Mouse (Mus musculus): ENCODE measurements around the gene Cd24a. TPM values are rescaled to one million over a fixed set of nuclear protein-coding genes. Genes with fewer than 3 reads are reported as not detected.

Gene Cd24a
- 501 and 537 TPM in 2 replicates for polyA plus RNA-seq (2016; fragmentation: Nextera tagmentation; extraction: Ambion mirVana)

- H3K4me2 ChIP-seq, result peak within 1 kb of the TSS; percentile 69
- H3K9ac ChIP-seq, result peak within 1 kb of the TSS; percentile 92
- under 1% methylated on average over 6 of the region's 6 CpGs for WGBS
These were observed at the start of gene Cd24a for GRCm38 (mm10) chr10:43577997-43578331. Cd24a (plus strand) TSS chr10:43578284.

DNA sequence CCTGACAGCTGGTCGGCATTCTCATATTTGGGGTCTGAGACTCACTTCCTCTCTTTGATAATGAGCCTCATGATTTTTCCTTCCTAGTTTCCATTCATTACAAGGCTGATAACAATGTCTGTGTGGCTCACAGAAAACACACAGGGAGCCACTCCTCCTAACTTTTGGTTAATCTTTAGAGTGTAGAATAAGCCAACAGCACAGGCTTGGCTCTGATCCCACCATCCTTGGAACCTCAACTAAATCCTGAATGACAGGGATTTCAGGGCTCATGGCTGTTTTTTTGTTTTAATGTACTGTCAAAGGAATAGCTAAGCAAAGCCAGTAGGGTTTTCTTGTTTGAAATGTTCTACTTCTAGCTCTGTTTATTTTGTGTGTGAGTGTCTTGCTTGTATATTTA lies 43.7 kb upstream of the Cd24a start:
- H3K9ac ChIP-seq, result no peak overlapping the region
- no peak overlapping the region for H3K4me2 ChIP-seq
- no peaks in the 10 kb centered on the region for H3K27me3 ChIP-seq
- WGBS, result 85% methylated on average over 1 of the region's 1 CpGs
- no peak for ATAC-seq (ENCODE audit: low FRiP score)
- peaks cover 3% of the 10 kb centered on the region for H3K4me1 ChIP-seq
- no peak overlapping the region for H3K27ac ChIP-seq
- H3K36me3 ChIP-seq (replicated peaks), result peaks cover 49% of the 10 kb centered on the region
- H3K4me3 ChIP-seq (replicated peaks), result no peak overlapping the region
- no peaks in the 10 kb centered on the region for H3K9me3 ChIP-seq

More at GRCm38 (mm10) chr10:43577997-43578331, at the start of gene Cd24a:
- H3K9me3 ChIP-seq, result no peaks in the 10 kb centered on the region
- peaks cover 7% of the 10 kb centered on the region for H3K36me3 ChIP-seq (replicated peaks)
- H3K27ac ChIP-seq, result peak within 1 kb of the TSS; percentile 95
- H3K4me1 ChIP-seq, result peaks cover 17% of the 10 kb centered on the region
- peaks cover 14% of the 10 kb centered on the region for H3K27me3 ChIP-seq
- no peak for ATAC-seq (ENCODE audit: low FRiP score)
- H3K4me3 ChIP-seq (replicated peaks), result peak within 1 kb of the TSS; percentile 74

DNA sequence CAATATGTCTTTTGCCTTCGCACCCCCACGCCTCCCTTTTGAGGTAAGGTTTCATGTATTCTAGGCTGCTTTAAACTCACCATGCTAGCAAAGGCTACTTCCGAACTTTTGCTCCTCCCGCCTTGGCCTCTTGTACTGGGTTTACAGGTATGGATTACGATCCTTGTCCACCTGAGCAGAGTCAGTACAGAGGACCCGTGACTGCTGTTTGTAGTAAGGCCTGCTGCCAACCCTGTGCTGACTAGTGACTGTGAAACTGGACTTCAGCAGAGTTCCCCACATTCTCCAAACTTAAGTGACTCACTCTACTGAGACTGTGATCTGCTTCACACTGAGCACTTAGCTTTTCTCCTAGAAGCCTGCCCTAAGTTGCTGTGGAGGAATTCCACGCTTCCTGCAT lies 40.4 kb upstream of the Cd24a start:
- no peak overlapping the region for H3K9ac ChIP-seq
- 94% methylated on average over 7 of the region's 7 CpGs for WGBS
- peaks cover 18% of the 10 kb centered on the region for H3K36me3 ChIP-seq (replicated peaks)
- H3K4me1 ChIP-seq, result peaks cover 12% of the 10 kb centered on the region
- no peak for ATAC-seq (ENCODE audit: low FRiP score)
- no peak overlapping the region for H3K4me3 ChIP-seq (replicated peaks)
- no peak overlapping the region for H3K27ac ChIP-seq
- H3K9me3 ChIP-seq, result no peaks in the 10 kb centered on the region
- no peaks in the 10 kb centered on the region for H3K27me3 ChIP-seq
- no peak overlapping the region for H3K4me2 ChIP-seq

DNA sequence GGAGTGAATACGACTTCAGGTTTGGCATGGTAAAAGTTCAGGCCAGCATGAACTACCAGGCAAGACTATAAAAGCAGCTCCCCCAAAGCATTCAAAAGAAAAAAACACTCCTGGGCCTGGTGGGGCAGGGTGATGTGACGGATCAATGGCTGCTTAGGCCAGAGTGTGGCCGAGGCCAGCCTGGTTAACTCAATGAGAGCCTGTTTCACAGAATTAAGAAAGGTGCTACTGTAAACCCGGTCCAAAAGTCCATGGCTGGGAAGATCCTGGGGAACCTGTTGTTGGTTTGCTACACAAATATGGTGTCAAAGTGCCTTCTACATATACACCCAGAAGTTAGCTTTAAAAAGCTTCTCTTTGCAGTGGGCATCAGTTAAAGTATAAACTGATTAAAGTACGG lies 39.3 kb upstream of the Cd24a start:
- Histone ChIP-seq H3K9ac (no peak overlapping the region), H3K4me3 (replicated peaks) (no peak overlapping the region), H3K27me3 (no peaks in the 10 kb centered on the region), H3K27ac (no peak overlapping the region), H3K4me2 (no peak overlapping the region; the same call in 1 of the 2 replicates), H3K4me1 (peaks cover 12% of the 10 kb centered on the region), H3K9me3 (no peaks in the 10 kb centered on the region), H3K36me3 (replicated peaks) (peaks cover 14% of the 10 kb centered on the region)
- WGBS, result 92% methylated on average over 5 of the region's 5 CpGs
- ATAC-seq (ENCODE audit: low FRiP score), result no peak

- ATAC-seq (ENCODE audit: low FRiP score), result no peak
- Histone ChIP-seq H3K9ac (peak overlapping the region; percentile 87), H3K27ac (no peak overlapping the region), H3K4me2 (peak overlapping the region; percentile 67), H3K36me3 (replicated peaks) (peaks cover 14% of the 10 kb centered on the region), H3K4me1 (peaks cover 12% of the 10 kb centered on the region), H3K4me3 (replicated peaks) (peak overlapping the region; percentile 90), H3K9me3 (no peaks in the 10 kb centered on the region), H3K27me3 (no peaks in the 10 kb centered on the region)
- 24% methylated on average over 12 of the region's 12 CpGs for WGBS
These were observed 38.3 kb upstream of the Cd24a start for GRCm38 (mm10) chr10:43539746-43540310.

- Histone ChIP-seq H3K4me2 (peak within 1 kb of the TSS; percentile 67), H3K9ac (peak within 1 kb of the TSS; percentile 87), H3K36me3 (replicated peaks) (peaks cover 9% of the 10 kb centered on the region), H3K4me1 (peaks cover 12% of the 10 kb centered on the region), H3K27me3 (no peaks in the 10 kb centered on the region), H3K9me3 (no peaks in the 10 kb centered on the region), H3K4me3 (replicated peaks) (peak within 1 kb of the TSS; percentile 90), H3K27ac (peak within 1 kb of the TSS; percentile 42; the same call in 1 of the 2 replicates)
- under 1% methylated on average over 43 of the region's 56 CpGs for WGBS
- peak; percentile 98 for ATAC-seq (ENCODE audit: low FRiP score)
These were observed 37.5 kb upstream of the Cd24a start, which contains the start of gene 1700021F05Rik for GRCm38 (mm10) chr10:43540442-43541152. 1700021F05Rik (minus strand) TSS chr10:43540994.

DNA sequence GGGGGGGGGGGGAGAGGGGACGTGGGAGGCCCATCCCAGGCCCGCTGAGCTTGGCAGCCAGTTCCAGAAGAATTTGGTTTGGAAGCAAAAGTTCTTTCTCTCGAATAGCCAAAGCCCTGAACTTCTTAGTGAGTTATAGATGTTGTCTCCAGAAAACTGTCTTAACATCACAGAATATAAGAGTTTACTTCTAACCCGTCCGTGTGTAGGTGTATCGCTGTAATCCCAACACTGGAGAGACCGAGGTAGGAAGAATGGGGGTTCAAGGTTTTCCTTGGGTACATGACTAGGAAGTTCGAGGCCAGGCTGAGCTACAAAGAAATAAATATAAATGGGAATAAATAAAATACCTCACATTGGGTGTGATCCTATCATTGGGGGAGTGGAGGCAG lies 36.9 kb upstream of the Cd24a start:
- Histone ChIP-seq H3K27me3 (no peaks in the 10 kb centered on the region), H3K4me3 (replicated peaks) (peak overlapping the region; percentile 90), H3K4me2 (peak overlapping the region; percentile 67), H3K9ac (peak overlapping the region; percentile 87; the same call in 1 of the 2 replicates), H3K4me1 (peaks cover 12% of the 10 kb centered on the region), H3K36me3 (replicated peaks) (peaks cover 4% of the 10 kb centered on the region), H3K27ac (no peak overlapping the region), H3K9me3 (no peaks in the 10 kb centered on the region)
- peak; percentile 21; the same call in 1 of the 2 replicates for ATAC-seq (ENCODE audit: low FRiP score)
- WGBS, result 60% methylated on average over 7 of the region's 8 CpGs

DNA sequence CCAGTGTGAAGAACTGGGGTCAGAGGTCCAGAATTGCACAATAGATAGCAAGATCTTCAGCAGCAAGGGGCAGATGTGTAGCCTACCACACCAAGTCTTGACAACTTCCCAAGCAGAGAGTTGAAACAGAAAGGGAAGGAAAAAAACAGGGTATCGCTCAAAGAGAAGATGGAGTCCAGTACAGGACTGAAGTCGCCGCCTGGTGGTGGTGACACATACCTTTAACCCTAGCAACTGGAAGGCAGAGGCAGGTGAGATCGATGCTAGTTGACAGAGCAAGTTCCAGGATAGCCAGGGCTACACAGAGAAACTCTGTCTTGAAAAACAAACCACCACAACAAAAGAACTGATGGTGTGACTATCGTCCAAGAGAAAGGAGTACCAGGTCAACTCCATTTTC lies 28.7 kb upstream of the Cd24a start:
- H3K27ac ChIP-seq, result no peak overlapping the region
- peaks cover 6% of the 10 kb centered on the region; the same call in 1 of the 2 replicates for H3K9me3 ChIP-seq
- H3K4me2 ChIP-seq, result no peak overlapping the region
- WGBS, result 58% methylated on average over 5 of the region's 5 CpGs
- peaks cover 4% of the 10 kb centered on the region; the same call in 1 of the 2 replicates for H3K4me1 ChIP-seq
- ATAC-seq (ENCODE audit: low FRiP score), result no peak
- no peaks in the 10 kb centered on the region for H3K27me3 ChIP-seq
- no peaks in the 10 kb centered on the region for H3K36me3 ChIP-seq (replicated peaks)
- no peak overlapping the region for H3K4me3 ChIP-seq (replicated peaks)
- no peak overlapping the region for H3K9ac ChIP-seq

- no peak overlapping the region for H3K9ac ChIP-seq
- no peak overlapping the region for H3K27ac ChIP-seq
- H3K4me1 ChIP-seq, result peaks cover 4% of the 10 kb centered on the region; the same call in 1 of the 2 replicates
- ATAC-seq (ENCODE audit: low FRiP score), result no peak
- no peaks in the 10 kb centered on the region for H3K27me3 ChIP-seq
- 38% methylated on average over 3 of the region's 3 CpGs for WGBS
- H3K9me3 ChIP-seq, result peaks cover 6% of the 10 kb centered on the region; the same call in 1 of the 2 replicates
- no peak overlapping the region for H3K4me2 ChIP-seq
- H3K4me3 ChIP-seq (replicated peaks), result no peak overlapping the region
- H3K36me3 ChIP-seq (replicated peaks), result no peaks in the 10 kb centered on the region
These were observed 27.2 kb upstream of the Cd24a start for GRCm38 (mm10) chr10:43550923-43551322.

DNA sequence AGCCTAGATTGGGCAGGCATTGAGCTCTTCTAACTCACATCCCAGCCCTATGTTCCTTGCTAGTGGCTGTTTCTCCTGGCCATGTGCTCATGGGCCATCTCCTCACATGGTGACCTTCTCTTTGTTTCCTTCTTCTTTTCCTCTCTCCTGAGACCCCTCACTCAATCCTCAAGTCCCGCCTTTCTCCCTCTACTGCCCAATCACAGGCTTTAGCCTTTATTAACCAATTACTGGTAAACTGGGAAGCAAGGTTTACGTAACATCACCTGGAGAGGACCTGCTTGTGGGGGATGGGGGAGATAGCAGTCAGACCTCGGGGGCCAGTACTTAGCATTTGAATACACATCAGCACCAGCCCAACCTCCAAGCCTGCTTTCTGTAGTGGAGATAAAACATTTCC lies 26.7 kb upstream of the Cd24a start:
- Histone ChIP-seq H3K4me2 (no peak overlapping the region), H3K36me3 (replicated peaks) (no peaks in the 10 kb centered on the region), H3K4me1 (peaks cover 4% of the 10 kb centered on the region; the same call in 1 of the 2 replicates), H3K9me3 (peaks cover 6% of the 10 kb centered on the region; the same call in 1 of the 2 replicates), H3K4me3 (replicated peaks) (no peak overlapping the region), H3K27me3 (no peaks in the 10 kb centered on the region), H3K9ac (no peak overlapping the region), H3K27ac (no peak overlapping the region)
- ATAC-seq (ENCODE audit: low FRiP score), result no peak
- 38% methylated on average over 3 of the region's 3 CpGs for whole genome bisulfite sequencing

DNA sequence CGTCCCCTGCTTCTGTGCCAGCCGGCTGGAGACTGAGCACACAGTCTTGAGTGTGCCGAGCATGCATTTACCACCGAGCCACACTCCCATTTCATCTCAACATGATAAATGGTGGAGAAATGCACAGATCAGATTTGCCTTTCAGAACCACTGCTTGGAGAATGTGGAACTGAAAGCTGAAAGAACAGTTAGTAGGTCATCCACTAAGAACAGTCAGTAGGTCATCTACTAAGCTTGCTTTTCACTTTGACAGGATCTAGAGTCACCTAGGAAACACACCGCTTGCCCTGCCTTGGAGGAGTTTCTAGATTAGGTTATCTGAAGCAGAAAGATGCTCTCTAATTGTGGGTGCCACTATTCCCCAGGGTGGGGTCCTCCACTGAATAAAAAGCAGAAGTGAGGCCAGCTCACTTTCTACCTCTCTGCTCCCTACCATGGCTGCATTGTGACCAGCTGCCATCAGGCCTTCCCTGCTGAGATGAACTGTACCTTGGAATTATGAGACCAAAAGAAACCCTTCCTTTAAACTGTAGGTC lies 20.4 kb upstream of the Cd24a start:
- Histone ChIP-seq H3K9me3 (peaks cover 6% of the 10 kb centered on the region; the same call in 1 of the 2 replicates), H3K4me3 (replicated peaks) (no peak overlapping the region), H3K4me2 (no peak overlapping the region), H3K27me3 (no peaks in the 10 kb centered on the region), H3K27ac (no peak overlapping the region), H3K36me3 (replicated peaks) (no peaks in the 10 kb centered on the region), H3K4me1 (no peaks in the 10 kb centered on the region), H3K9ac (no peak overlapping the region)
- 89% methylated on average over 5 of the region's 5 CpGs for WGBS
- no peak for ATAC-seq (ENCODE audit: low FRiP score)

DNA sequence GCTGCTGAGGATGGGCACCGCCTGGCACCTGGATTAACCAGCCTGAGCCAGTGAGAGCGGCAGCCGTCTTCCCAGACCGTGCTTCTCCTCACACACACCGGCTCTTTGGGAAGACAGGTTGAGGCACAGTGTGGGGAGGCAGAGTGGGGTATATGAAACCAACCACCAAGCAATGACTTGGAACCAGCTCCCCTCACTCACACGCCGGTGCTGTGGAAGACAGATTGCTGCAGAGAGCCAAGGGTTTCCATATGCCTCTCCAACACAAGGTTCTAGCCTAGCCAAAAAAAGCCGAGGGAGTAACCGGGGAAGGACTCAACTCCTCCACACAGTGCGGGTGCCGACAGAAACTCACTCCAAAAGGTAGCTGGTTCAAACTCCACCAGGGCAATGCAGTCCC lies 18.8 kb upstream of the Cd24a start:
- no peaks in the 10 kb centered on the region for H3K9me3 ChIP-seq
- no peak overlapping the region for H3K9ac ChIP-seq
- H3K36me3 ChIP-seq (replicated peaks), result no peaks in the 10 kb centered on the region
- ATAC-seq (ENCODE audit: low FRiP score), result no peak
- H3K4me2 ChIP-seq, result no peak overlapping the region
- no peak overlapping the region for H3K27ac ChIP-seq
- H3K4me1 ChIP-seq, result no peaks in the 10 kb centered on the region
- 83% methylated on average over 11 of the region's 11 CpGs for WGBS
- no peaks in the 10 kb centered on the region for H3K27me3 ChIP-seq
- no peak overlapping the region for H3K4me3 ChIP-seq (replicated peaks)
